Mouse (Mus musculus) erythroblast, adult 5-6 weeks (primary cell): ENCODE results near the gene Ddn. TPM values are rescaled to one million over a fixed set of nuclear protein-coding genes. Genes with fewer than 3 reads are reported as not detected.

Experiments used
- ATAC-seq: replicated peaks from 2 replicates; pipeline ENCODE4 v1.8.0; 2016; ENCODE audit warnings: moderate number of reproducible peaks, mild to moderate bottlenecking, moderate TSS enrichment, inconsistent platforms; ENCODE audit not compliant: poor library complexity, low FRiP score, severe bottlenecking
- total RNA-seq, 2 experiments: library from RNA; stranded (forward) in 1 of 2; stranded (reverse) in 1 of 2; fragments of 150-400 nt in 1 of 2; fragments of 200-764, 138-1000 nt in 1 of 2; gene quantifications; 2 replicates each; pipeline versions ENCODE4 v1.2.3 to v1.2.4; 2015 to 2017; ENCODE audit warnings: low replicate concordance in 2 of 2

Gene Ddn
- total RNA-seq, 2 experiments from 2014 or later: not detected

GRCm38 (mm10) chr15:98804054-98804453 lies 5.2 kb downstream of the Ddn start:
- peak; percentile 62 for ATAC-seq

- no peak for ATAC-seq
These were observed 6.4 kb downstream of the Ddn start for GRCm38 (mm10) chr15:98802926-98803325.

GRCm38 (mm10) chr15:98799396-98799795 lies 9.9 kb downstream of the Ddn start:
- ATAC-seq: peak; percentile 67

- no peak for ATAC-seq
These were observed 10.4 kb downstream of the Ddn start for GRCm38 (mm10) chr15:98798903-98799302.

GRCm38 (mm10) chr15:98797835-98798492 lies 11.3 kb downstream of the Ddn start:
- no peak for ATAC-seq

GRCm38 (mm10) chr15:98796803-98797595 lies 12.3 kb downstream of the Ddn start:
- no peak for ATAC-seq

GRCm38 (mm10) chr15:98793141-98793698 lies 16.1 kb downstream of the Ddn start:
- no peak for ATAC-seq

GRCm38 (mm10) chr15:98792233-98793020 lies 16.9 kb downstream of the Ddn start:
- ATAC-seq: no peak

- no peak for ATAC-seq
These were observed 17.5 kb downstream of the Ddn start for GRCm38 (mm10) chr15:98791771-98792170.

GRCm38 (mm10) chr15:98791221-98791620 lies 18.1 kb downstream of the Ddn start:
- no peak for ATAC-seq

- no peak for ATAC-seq
These were observed 18.5 kb downstream of the Ddn start for GRCm38 (mm10) chr15:98790761-98791160.

GRCm38 (mm10) chr15:98789661-98790535 lies 19.4 kb downstream of the Ddn start, which contains the start of gene Wnt1:
Gene Wnt1 (plus strand): TSS chr15:98789857.
- ATAC-seq: no peak

GRCm38 (mm10) chr15:98788972-98789660 lies 20.2 kb downstream of the Ddn start:
- no peak for ATAC-seq

- ATAC-seq: no peak
These were observed 21.4 kb downstream of the Ddn start for GRCm38 (mm10) chr15:98787930-98788329.

- peak; percentile 68 for ATAC-seq
These were observed 23.5 kb downstream of the Ddn start for GRCm38 (mm10) chr15:98785744-98786143.

GRCm38 (mm10) chr15:98781166-98781565 lies 28.1 kb downstream of the Ddn start:
- ATAC-seq: no peak

GRCm38 (mm10) chr15:98780573-98780972 lies 28.7 kb downstream of the Ddn start:
- no peak for ATAC-seq

GRCm38 (mm10) chr15:98780075-98780474 lies 29.2 kb downstream of the Ddn start:
- ATAC-seq: no peak

GRCm38 (mm10) chr15:98778806-98779205 lies 30.5 kb downstream of the Ddn start:
- ATAC-seq: no peak
